Mouse (Mus musculus) myocyte (in vitro differentiated cells): ENCODE data around the gene Rhd. TPM values are rescaled to one million over a fixed set of nuclear protein-coding genes. Genes with fewer than 3 reads are reported as not detected.
A peak's percentile ranks its signal among the peaks of the same experiment; 100 is the strongest.

Experiments
- H3K27me3 ChIP-seq: one replicate; pipeline ENCODE4 v1.6.1; 2011; ENCODE audit not compliant: control insufficient read depth, insufficient read depth, insufficient read length
- H3K36me3 ChIP-seq: one replicate; pipeline ENCODE4 v1.6.1; 2011; ENCODE audit not compliant: control insufficient read depth, insufficient read depth
- H3K4me2 ChIP-seq: one replicate; pipeline ENCODE4 v1.6.1; 2011; ENCODE audit warnings: low read depth, control low read depth
- H3K4me3 ChIP-seq: one replicate; pipeline ENCODE4 v1.5.1; 2011; ENCODE audit warnings: mild to moderate bottlenecking, control low read depth, moderate library complexity
- H3K79me2 ChIP-seq: one replicate; pipeline ENCODE4 v1.6.1; 2011; ENCODE audit not compliant: control insufficient read depth, insufficient read depth
- H3ac ChIP-seq: one replicate; pipeline ENCODE4 v1.6.1; 2011; ENCODE audit not compliant: control insufficient read depth, insufficient read length
- CEBPB ChIP-seq: IDR thresholded peaks from 2 replicates; pipeline ENCODE4 v1.6.1; 2011; ENCODE audit warnings: mild to moderate bottlenecking, moderate library complexity; ENCODE audit not compliant: poor library complexity, insufficient read depth, severe bottlenecking
- E2F4 ChIP-seq: IDR thresholded peaks from one replicate; pipeline ENCODE4 v1.6.1; 2011; ENCODE audit warnings: mild to moderate bottlenecking, control low read depth, moderate library complexity; ENCODE audit not compliant: insufficient read depth
- MAX ChIP-seq: IDR thresholded peaks from one replicate; pipeline ENCODE4 v1.6.1; 2011; ENCODE audit warnings: low read depth, mild to moderate bottlenecking, control low read depth
- MYOD1 ChIP-seq, 3 experiments: IDR thresholded peaks; one replicate each; pipeline ENCODE4 v1.6.1; 2011; ENCODE audit warnings: control low read depth in 2 of 3, low read depth in 2 of 3, mild to moderate bottlenecking in 2 of 3, moderate library complexity in 1 of 3; ENCODE audit not compliant: insufficient read length in 2 of 3, control insufficient read depth in 1 of 3
- MYOG ChIP-seq, 3 experiments: IDR thresholded peaks; one replicate each; pipeline ENCODE4 v1.6.1; 2011; ENCODE audit warnings: control low read depth in 2 of 3, low read depth in 2 of 3, mild to moderate bottlenecking in 2 of 3; ENCODE audit not compliant: insufficient read length in 2 of 3, control insufficient read depth in 1 of 3, insufficient read depth in 1 of 3
- POLR2A ChIP-seq: IDR thresholded peaks from one replicate; pipeline ENCODE4 v1.6.1; 2011; ENCODE audit warnings: low read depth, mild to moderate bottlenecking, control low read depth, moderate library complexity; ENCODE audit not compliant: insufficient read length
- POLR2AphosphoS2 ChIP-seq: IDR thresholded peaks from one replicate; pipeline ENCODE4 v1.6.1; 2011; ENCODE audit warnings: low read depth, control low read depth; ENCODE audit not compliant: insufficient read length
- REST ChIP-seq: IDR thresholded peaks from one replicate; pipeline ENCODE4 v1.6.1; 2011; ENCODE audit warnings: mild to moderate bottlenecking, control low read depth, moderate library complexity; ENCODE audit not compliant: insufficient read depth, insufficient read length
- SRF ChIP-seq: IDR thresholded peaks from one replicate; pipeline ENCODE4 v1.6.1; 2011; ENCODE audit warnings: low read depth; ENCODE audit not compliant: control insufficient read depth, insufficient read length
- TCF12 ChIP-seq: IDR thresholded peaks from one replicate; pipeline ENCODE4 v1.6.1; 2011; ENCODE audit warnings: mild to moderate bottlenecking, control low read depth; ENCODE audit not compliant: poor library complexity, insufficient read depth, severe bottlenecking
- TCF3 ChIP-seq: IDR thresholded peaks from one replicate; pipeline ENCODE4 v1.6.1; 2011; ENCODE audit warnings: low read depth, control low read depth; ENCODE audit not compliant: insufficient read length
- USF1 ChIP-seq: IDR thresholded peaks from one replicate; pipeline ENCODE4 v1.6.1; 2011; ENCODE audit warnings: low read depth, mild to moderate bottlenecking, control low read depth, moderate library complexity
- polyA plus RNA-seq: library from polyadenylated mRNA; unstranded; fragments of >200 nt; fragmentation: generic; extraction: Trizol; gene quantifications from one replicate; pipeline ENCODE4 v1.2.1, GENCODE M21; 2012; ENCODE audit warnings: missing spikeins

The Rhd gene
- polyA plus RNA-seq, 1 experiment = 0.98 TPM

DNA sequence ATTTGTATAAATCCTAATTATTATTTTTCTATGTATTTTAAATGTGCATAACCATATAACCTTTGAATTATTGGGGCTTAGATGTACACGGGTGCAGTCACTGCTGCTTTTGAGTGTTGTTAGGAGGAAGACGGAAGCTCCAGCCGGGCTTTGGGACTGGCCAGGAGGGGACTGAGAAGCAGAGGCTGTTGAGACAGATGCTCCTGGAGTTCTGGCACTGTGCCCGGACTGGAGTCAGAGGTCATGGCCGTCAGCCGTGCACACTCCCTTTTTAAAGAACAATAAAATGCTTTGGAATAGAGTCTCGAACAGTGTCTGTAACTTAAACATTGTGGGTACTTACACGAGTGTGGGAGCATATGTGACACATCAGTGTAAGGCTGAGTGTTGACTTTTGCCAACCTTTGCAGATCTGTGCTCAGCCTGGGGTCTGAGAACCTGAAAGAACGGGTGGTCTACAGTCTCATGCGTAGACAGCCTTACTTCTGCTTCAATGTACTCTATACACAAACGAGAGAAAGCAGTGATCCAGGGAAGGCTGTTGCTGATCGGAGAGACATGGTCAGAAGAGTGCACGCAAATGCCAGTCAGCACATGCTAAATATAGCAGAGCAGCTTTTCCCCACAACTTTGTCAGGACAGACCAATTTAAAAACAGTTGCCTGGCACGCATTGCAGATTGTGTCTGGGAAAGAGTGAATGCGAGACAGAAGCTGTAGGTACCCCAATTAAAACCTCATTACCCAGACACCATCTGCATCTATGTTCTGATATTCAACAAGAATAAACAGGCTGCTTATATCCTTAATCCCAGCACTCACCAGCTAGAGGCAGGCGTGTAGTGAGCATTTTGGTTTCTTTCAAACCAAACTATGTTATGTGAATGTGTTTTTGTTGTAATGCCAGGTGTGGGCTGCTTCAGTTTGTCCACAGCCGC, 73.2 kb downstream of the Rhd start:
- TF ChIP-seq TCF3 (no peak), POLR2A (no peak), MAX (no peak), CEBPB (no peak), SRF (no peak), MYOG (IDR thresholded peaks at IDR 0.05; ENCODE audit: control insufficient read depth in 1 of 3, insufficient read depth in 1 of 3, insufficient read length in 2 of 3, low read depth in 2 of 3) (no peak), MYOD1 (IDR thresholded peaks at IDR 0.05; ENCODE audit: control insufficient read depth in 1 of 3, insufficient read length in 2 of 3, low read depth in 2 of 3) (no peak), USF1 (no peak), REST (no peak), E2F4 (no peak), POLR2AphosphoS2 (no peak), TCF12 (no peak)
- no peak overlapping the region for H3K4me3 ChIP-seq
- H3ac ChIP-seq = no peak overlapping the region
- no peak overlapping the region for H3K4me2 ChIP-seq
- H3K36me3 ChIP-seq = peaks cover 16% of the 10 kb centered on the region
- H3K79me2 ChIP-seq = peaks cover under 1% of the 10 kb centered on the region
- H3K27me3 ChIP-seq = no peaks in the 10 kb centered on the region

DNA sequence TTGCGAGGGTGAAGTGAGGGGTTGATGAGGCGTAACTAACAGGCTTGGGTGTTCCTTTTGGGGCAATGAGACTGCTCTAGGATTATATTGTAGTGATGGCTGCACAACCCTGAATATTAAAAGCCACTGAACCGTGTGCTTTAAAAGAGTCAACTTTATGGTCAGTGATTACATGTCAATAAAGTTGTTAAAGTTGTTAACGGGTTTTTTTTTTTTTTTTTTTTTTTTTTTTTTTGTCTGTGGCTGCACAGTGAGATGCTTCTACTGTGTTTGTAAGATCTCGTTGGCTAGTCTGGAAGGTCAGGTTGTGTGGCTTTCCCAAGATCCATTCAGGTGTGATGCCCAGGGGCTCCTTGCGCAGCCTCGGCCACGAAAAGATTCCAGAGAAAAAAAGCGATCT, 75.6 kb downstream of the Rhd start:
- no peaks in the 10 kb centered on the region for H3K79me2 ChIP-seq
- H3K4me3 ChIP-seq = no peak overlapping the region
- peaks cover 8% of the 10 kb centered on the region for H3K36me3 ChIP-seq
- TF ChIP-seq TCF12 (no peak), E2F4 (no peak), POLR2AphosphoS2 (no peak)
- H3K4me2 ChIP-seq = no peak overlapping the region
- H3K27me3 ChIP-seq = no peaks in the 10 kb centered on the region
- H3ac ChIP-seq = no peak overlapping the region

DNA sequence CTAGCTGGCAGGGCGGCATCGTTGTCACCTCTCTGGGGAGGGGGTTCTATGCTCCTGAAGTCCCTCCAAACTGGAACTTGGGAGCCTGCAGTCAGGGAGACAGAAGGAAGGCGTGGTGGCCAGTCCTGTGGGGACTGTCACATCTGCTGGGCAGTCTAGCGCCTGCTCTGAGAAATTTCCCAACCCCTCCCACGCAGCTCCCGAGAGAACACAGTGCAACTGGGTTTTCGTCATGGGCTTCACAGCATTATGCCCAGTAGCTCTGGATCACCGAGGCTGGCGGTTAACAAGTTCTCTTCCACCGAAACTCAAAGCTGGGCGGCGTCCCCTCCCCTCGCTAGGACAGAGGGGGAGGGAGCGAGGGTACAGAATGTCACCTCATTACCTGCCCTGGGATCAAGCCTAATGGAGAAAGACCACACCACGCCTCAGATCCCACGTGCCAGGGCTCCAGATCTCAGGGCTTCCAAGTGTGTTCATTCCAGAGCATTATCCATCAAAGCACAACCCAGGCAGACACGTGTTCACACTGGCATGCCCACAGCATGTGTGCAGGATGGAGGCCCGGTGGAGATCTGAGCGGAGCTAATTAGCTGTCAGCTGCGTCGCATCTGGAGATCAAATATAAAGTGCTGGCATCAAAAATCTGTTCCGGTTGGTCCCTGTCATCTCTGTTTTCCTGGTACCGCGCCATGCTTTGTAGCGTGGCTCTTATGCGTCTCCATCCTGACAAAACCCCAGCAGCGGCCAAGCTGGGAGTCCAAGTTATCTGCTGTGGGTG, 79.6 kb downstream of the Rhd start:
- Histone ChIP-seq H3K27me3 (no peaks in the 10 kb centered on the region), H3K4me2 (peak overlapping the region; percentile 42), H3ac (no peak overlapping the region), H3K4me3 (no peak overlapping the region), H3K79me2 (no peaks in the 10 kb centered on the region), H3K36me3 (no peaks in the 10 kb centered on the region)
- TF ChIP-seq MAX (no peak), MYOD1 (IDR thresholded peaks at IDR 0.05; ENCODE audit: control insufficient read depth in 1 of 3, insufficient read length in 2 of 3, low read depth in 2 of 3) (no peak), TCF12 (no peak), TCF3 (no peak), POLR2AphosphoS2 (no peak), USF1 (no peak), POLR2A (no peak), MYOG (IDR thresholded peaks at IDR 0.05; ENCODE audit: control insufficient read depth in 1 of 3, insufficient read depth in 1 of 3, insufficient read length in 2 of 3, low read depth in 2 of 3) (no peak), SRF (no peak)

Other genes starting within 250 kb of the Rhd start
- gene Man1c1, start 160.2 kb upstream of the Rhd start, polyA plus RNA-seq = 11.3 TPM
- gene Ldlrap1, start 96.5 kb upstream of the Rhd start, polyA plus RNA-seq = 19.0 TPM
- 19.6 TPM for gene Maco1, start 11.2 kb upstream of the Rhd start, polyA plus RNA-seq
- gene Tmem50a, start 50.5 kb downstream of the Rhd start, polyA plus RNA-seq = 121 TPM
- 51.4 TPM for gene Rsrp1, start 59.1 kb downstream of the Rhd start, polyA plus RNA-seq
- 67.8 TPM for gene Syf2, start 66.4 kb downstream of the Rhd start, polyA plus RNA-seq